Mouse (Mus musculus) gastrocnemius, adult 2 months (tissue): ENCODE results near the gene Gabra2. TPM values are rescaled to one million over a fixed set of nuclear protein-coding genes. Genes with fewer than 3 reads are reported as not detected.

Source experiments
- DNase-seq: peaks from one replicate; pipeline ENCODE4 v3.0.0; 2022
- H3K27ac ChIP-seq: fragments of 200-600 bp; 2 replicates; pipeline ENCODE4 v1.8.1; 2022; ENCODE audit warnings: mild to moderate bottlenecking
- H3K4me3 ChIP-seq: fragments of 200-600 bp; 2 replicates; pipeline ENCODE4 v1.8.1; 2022; ENCODE audit warnings: mild to moderate bottlenecking, moderate library complexity
- CTCF ChIP-seq: fragments of 200-600 bp; IDR thresholded peaks from 2 replicates; pipeline ENCODE4 v1.8.1; 2022; ENCODE audit warnings: antibody characterized with exemption, mild to moderate bottlenecking, moderate library complexity
- intact Hi-C: fragments of 180-260 bp; cut with DNase I; formaldehyde crosslinking; loops from one replicate; pipeline ENCODE4 v1.15.1; 2025
- long read RNA-seq, 2 experiments: library from polyadenylated mRNA; stranded (forward); transcript quantifications; one replicate each; pipeline ENCODE4 v2.0.0; 2021
- total RNA-seq, 2 experiments: library from RNA; stranded (reverse); gene quantifications; 2 replicates each; pipeline ENCODE4 v1.2.3; 2021

Gene Gabra2
- total RNA-seq = under 1 TPM; 0.17 to 0.31 TPM
- long read RNA-seq, experiment 1 = 0 reads
- long read RNA-seq, experiment 2 = 0 reads

GRCm38 (mm10) chr5:71095725-71096607, at the start of gene Gabra2:
TSS of gene Gabra2 (minus strand) at chr5:71095849.
- intact Hi-C loops = no loop called here
- H3K27ac ChIP-seq = no peak within 1 kb of the TSS
- TF ChIP-seq CTCF = no peak
- DNase-seq = peak; percentile 36
- peak within 1 kb of the TSS; percentile 64 for H3K4me3 ChIP-seq

GRCm38 (mm10) chr5:71136691-71137090, 41.0 kb upstream of the Gabra2 start:
- DNase-seq = no peak
- Histone ChIP-seq H3K4me3 (no peak overlapping the region), H3K27ac (no peak overlapping the region)
- intact Hi-C loops = no loop called here
- no peak for TF ChIP-seq CTCF

- H3K27ac ChIP-seq = no peak overlapping the region
- TF ChIP-seq CTCF = no peak
- intact Hi-C loops = no loop called here
Observed at GRCm38 (mm10) chr5:71135840-71136239, 40.2 kb upstream of the Gabra2 start.

GRCm38 (mm10) chr5:71127721-71128120, 32.1 kb upstream of the Gabra2 start:
- no peak for TF ChIP-seq CTCF
- Histone ChIP-seq H3K27ac (no peak overlapping the region), H3K4me3 (no peak overlapping the region)
- intact Hi-C loops = no loop called here
- no peak for DNase-seq

More at GRCm38 (mm10) chr5:71135840-71136239, 40.2 kb upstream of the Gabra2 start:
- H3K4me3 ChIP-seq = no peak overlapping the region
- DNase-seq = no peak

GRCm38 (mm10) chr5:71115216-71115615, 19.6 kb upstream of the Gabra2 start:
- intact Hi-C loops = no loop called here
- Histone ChIP-seq H3K27ac (no peak overlapping the region), H3K4me3 (no peak overlapping the region)
- no peak for DNase-seq
- TF ChIP-seq CTCF = no peak

- DNase-seq = peak; percentile 16
- Histone ChIP-seq H3K27ac (no peak overlapping the region), H3K4me3 (peak overlapping the region; percentile 64)
- no peak for TF ChIP-seq CTCF
- intact Hi-C loops = no loop called here
Observed at GRCm38 (mm10) chr5:71095180-71095579, 469 bp downstream of the Gabra2 start.

GRCm38 (mm10) chr5:71094776-71095175, 873 bp downstream of the Gabra2 start:
- intact Hi-C loops = no loop called here
- peak overlapping the region; percentile 64 for H3K4me3 ChIP-seq

GRCm38 (mm10) chr5:71093807-71094206, 1.8 kb downstream of the Gabra2 start:
- Histone ChIP-seq H3K27ac (no peak overlapping the region), H3K4me3 (no peak overlapping the region)
- DNase-seq = no peak
- no peak for TF ChIP-seq CTCF
- intact Hi-C loops = no loop called here

More at GRCm38 (mm10) chr5:71094776-71095175, 873 bp downstream of the Gabra2 start:
- no peak overlapping the region for H3K27ac ChIP-seq
- TF ChIP-seq CTCF = no peak
- DNase-seq = no peak

GRCm38 (mm10) chr5:71092475-71092874, 3.2 kb downstream of the Gabra2 start:
- TF ChIP-seq CTCF = no peak
- no peak for DNase-seq
- Histone ChIP-seq H3K27ac (no peak overlapping the region), H3K4me3 (no peak overlapping the region)
- intact Hi-C loops = no loop called here

GRCm38 (mm10) chr5:71091926-71092325, 3.7 kb downstream of the Gabra2 start:
- Histone ChIP-seq H3K27ac (no peak overlapping the region), H3K4me3 (no peak overlapping the region)
- no peak for DNase-seq
- intact Hi-C loops = no loop called here
- no peak for TF ChIP-seq CTCF

- intact Hi-C loops = no loop called here
- no peak for DNase-seq
- no peak overlapping the region for H3K27ac ChIP-seq
- H3K4me3 ChIP-seq = no peak overlapping the region
- no peak for TF ChIP-seq CTCF
Observed at GRCm38 (mm10) chr5:71078861-71079260, 16.8 kb downstream of the Gabra2 start.

- Histone ChIP-seq H3K27ac (no peak overlapping the region), H3K4me3 (no peak overlapping the region)
- DNase-seq = no peak
- intact Hi-C loops = no loop called here
- no peak for TF ChIP-seq CTCF
Observed at GRCm38 (mm10) chr5:71061696-71062095, 34.0 kb downstream of the Gabra2 start.

GRCm38 (mm10) chr5:71058047-71058446, 37.6 kb downstream of the Gabra2 start:
- no peak overlapping the region for H3K27ac ChIP-seq
- TF ChIP-seq CTCF = no peak

GRCm38 (mm10) chr5:71037352-71037751, 58.3 kb downstream of the Gabra2 start:
- DNase-seq = no peak
- no peak for TF ChIP-seq CTCF
- intact Hi-C loops = no loop called here
- Histone ChIP-seq H3K27ac (no peak overlapping the region), H3K4me3 (no peak overlapping the region)

More at GRCm38 (mm10) chr5:71058047-71058446, 37.6 kb downstream of the Gabra2 start:
- no peak overlapping the region for H3K4me3 ChIP-seq
- intact Hi-C loops = no loop called here
- no peak for DNase-seq
